Mouse (Mus musculus) liver, adult 2 months (tissue): ENCODE measurements at regions not wholly inside any gene's neighbourhood (a gene's known extent, or its start where the extent isn't known, plus 50 kb on each side); places are given as distances from the start of the nearest gene placed in this dataset.

Experiments used
- CTCF ChIP-seq: fragments of 200-500 bp; IDR thresholded peaks from 2 replicates; pipeline ENCODE4 v1.5.1; 2011; ENCODE audit warnings: low read depth, low read length, control low read depth
- POLR2A ChIP-seq: fragments of 200-500 bp; IDR thresholded peaks from 2 replicates; pipeline ENCODE4 v1.6.1; 2011; ENCODE audit warnings: low read length, control low read depth; ENCODE audit not compliant: insufficient read depth; ENCODE audit errors: extremely low read depth

DNA sequence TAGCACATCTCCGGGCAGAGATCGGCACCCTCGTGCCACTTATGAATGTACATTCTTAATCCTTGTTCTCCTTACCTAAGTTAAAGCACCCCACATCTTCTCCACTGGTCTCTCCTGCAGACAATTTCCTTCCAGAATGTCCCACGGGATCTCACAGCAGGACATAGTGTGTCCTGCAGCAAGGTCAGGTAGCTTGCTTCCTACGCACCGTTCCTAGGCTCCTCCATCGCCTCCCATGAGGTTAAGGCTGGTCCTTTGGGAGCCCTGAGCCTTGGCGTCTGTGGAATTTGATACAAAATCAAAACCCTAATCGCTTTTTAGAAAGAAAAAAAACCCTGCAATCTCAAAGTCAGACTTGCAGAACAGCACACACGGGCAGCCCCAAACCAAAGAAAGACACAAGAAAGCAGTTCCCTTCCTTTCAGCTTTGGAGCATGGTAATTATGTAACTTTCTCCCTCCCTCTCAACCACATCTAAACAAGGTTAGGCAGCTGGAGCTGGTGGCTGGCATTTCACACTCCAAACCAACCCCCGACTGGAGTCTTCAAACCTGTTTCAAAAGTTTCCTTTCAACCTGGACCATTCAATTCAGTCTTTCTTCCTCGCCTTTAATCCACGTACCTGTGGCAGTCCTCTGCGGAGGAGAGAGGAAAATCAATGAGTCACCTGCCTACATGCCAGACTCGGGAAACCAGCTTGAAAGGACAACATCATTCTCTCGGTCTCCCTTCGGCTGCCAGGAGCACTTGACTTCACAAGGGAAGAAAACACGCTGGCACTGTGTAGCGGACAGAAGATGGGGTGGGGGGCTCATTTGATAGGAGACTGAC, 67.4 kb downstream of the E030025P04Rik start:
- TF ChIP-seq CTCF (no peak), POLR2A (no peak)
